ENCODE assay signal across 24 mouse cellular contexts in the genomic region with DNA sequence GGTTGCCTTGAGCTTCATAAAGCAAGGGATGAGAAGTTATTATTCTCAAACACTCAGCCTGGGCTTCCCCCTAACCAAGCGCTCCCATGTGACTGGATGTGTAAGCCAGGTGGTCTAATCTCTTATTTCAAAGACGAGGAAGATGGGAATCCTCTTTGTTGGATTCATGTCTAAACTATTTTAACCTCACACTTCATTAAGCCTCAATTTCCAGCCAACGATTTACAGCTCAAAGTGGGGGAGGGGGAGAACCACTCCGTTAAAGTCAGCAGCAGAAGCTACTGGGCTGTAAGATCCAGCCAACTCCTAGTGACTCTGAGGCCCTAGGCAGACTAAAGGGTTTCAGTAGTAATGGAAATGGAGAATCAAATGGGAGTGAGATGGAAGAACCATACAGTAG. TPM values are rescaled to one million over a fixed set of nuclear protein-coding genes. Genes with fewer than 3 reads are reported as not detected.
"Had no signal": no experiment of that assay in that cellular context is flagged by ENCODE, and none has a peak within 500 bp of the region (broad histone marks: within the 10 kb centered on the region; RNA-seq: fewer than 3 reads in every experiment).

No protein-coding gene starts in this region.

- H3K27me3 ChIP-seq: liver, embryonic 13.5 days; midbrain, embryonic 12.5 days; midbrain, embryonic 15.5 days; neural tube, embryonic 12.5 days; neural tube, embryonic 15.5 days had no signal

- H3K4me3 ChIP-seq: layer of hippocampus, adult 2 months; liver, embryonic 13.5 days; midbrain, embryonic 12.5 days; midbrain, embryonic 15.5 days; neural tube, embryonic 12.5 days; neural tube, embryonic 15.5 days had no signal

- H3K4me2 ChIP-seq: liver, embryonic 13.5 days; midbrain, embryonic 12.5 days; midbrain, embryonic 15.5 days; neural tube, embryonic 12.5 days; neural tube, embryonic 15.5 days had no signal

- H3K36me3 ChIP-seq: liver, embryonic 13.5 days; midbrain, embryonic 12.5 days; midbrain, embryonic 15.5 days; neural tube, embryonic 12.5 days; neural tube, embryonic 15.5 days had no signal

- H3K27ac ChIP-seq: layer of hippocampus, adult 2 months; liver, embryonic 13.5 days; macrophage; midbrain, embryonic 12.5 days; midbrain, embryonic 15.5 days; neural tube, embryonic 12.5 days; neural tube, embryonic 15.5 days had no signal

- ATAC-seq: intestine, postnatal 0 days; midbrain, embryonic 15.5 days had no signal

- H3K4me1 ChIP-seq: liver, embryonic 13.5 days; midbrain, embryonic 12.5 days had no signal

- H3K9me3 ChIP-seq: liver, embryonic 13.5 days; midbrain, embryonic 12.5 days; midbrain, embryonic 15.5 days; neural tube, embryonic 12.5 days; neural tube, embryonic 15.5 days had no signal

- DNase-seq: kidney, adult 2 months; kidney, postnatal 10 days; layer of hippocampus, adult 9-11 months; liver, embryonic 13.5 days; thymus, adult 18-20 months; thymus, postnatal 36 days had no signal

- H3K9ac ChIP-seq: liver, embryonic 13.5 days; midbrain, embryonic 12.5 days; midbrain, embryonic 15.5 days; neural tube, embryonic 12.5 days; neural tube, embryonic 15.5 days had no signal

RNA-seq across cellular contexts. Expression of gene Gm15737, which starts 2.7 kb away (rescaled TPM):
- total RNA-seq: layer of hippocampus, adult 2 months; layer of hippocampus, postnatal 25 days; left cerebral cortex, adult 18-20 months; left cerebral cortex, postnatal 25 days; liver, adult 2 months; megakaryocyte, adult 5-6 weeks had no signal
- polyA plus RNA-seq: kidney, adult 2 months; liver, adult 2 months; liver, embryonic 13.5 days; liver, embryonic 16.5 days; macrophage; midbrain, embryonic 12.5 days; midbrain, embryonic 15.5 days; neural tube, embryonic 12.5 days; neural tube, embryonic 15.5 days; small intestine, adult 2 months; spleen, adult 2 months; testis, adult 2 months had no signal

RNA-seq across cellular contexts. Expression of gene A730049H05Rik, which starts 55.5 kb away (rescaled TPM):
- total RNA-seq: left cerebral cortex, adult 18-20 months; liver, adult 2 months; megakaryocyte, adult 5-6 weeks had no signal
- polyA plus RNA-seq: large intestine, adult 2 months; liver, adult 2 months; liver, embryonic 16.5 days; macrophage; neural tube, embryonic 12.5 days; small intestine, adult 2 months; testis, adult 2 months; urinary bladder, adult 2 months had no signal
